Mouse (Mus musculus) limb, embryonic 11.5 days (tissue): ENCODE data around the gene B4galt5. TPM values are rescaled to one million over a fixed set of nuclear protein-coding genes. Genes with fewer than 3 reads are reported as not detected.

ENCODE experiments used
- ATAC-seq: fragments of 200-750 bp; cut with Nextera tagmentation; 2 replicates; pipeline ENCODE4 v1.8.0; 2017; ENCODE audit warnings: low read depth; ENCODE audit not compliant: insufficient number of reproducible peaks, low FRiP score, low TSS enrichment
- DNase-seq: peaks from one replicate; pipeline ENCODE4 v3.0.0-alpha.2; 2015; ENCODE audit warnings: low spot score
- H3K27ac ChIP-seq: fragments of 300-500 bp; sonication (generic); replicated peaks from 2 replicates; pipeline ENCODE4 v1.5.1; 2014; ENCODE audit warnings: low read depth, mild to moderate bottlenecking, low read length
- H3K27me3 ChIP-seq: fragments of 300-500 bp; sonication (generic); 2 replicates; pipeline ENCODE4 v1.6.1; 2014; ENCODE audit warnings: mild to moderate bottlenecking, low read length, mixed read lengths; ENCODE audit not compliant: control insufficient read depth, insufficient read depth
- H3K36me3 ChIP-seq: fragments of 300-500 bp; sonication (generic); 2 replicates; pipeline ENCODE4 v1.6.1; 2014; ENCODE audit warnings: mild to moderate bottlenecking, low read length, moderate library complexity, mixed read lengths; ENCODE audit not compliant: control insufficient read depth, insufficient read depth
- H3K4me1 ChIP-seq: fragments of 300-500 bp; sonication (generic); 2 replicates; pipeline ENCODE4 v1.6.1; 2014; ENCODE audit warnings: low read length, mixed read lengths; ENCODE audit not compliant: control insufficient read depth, insufficient read depth
- H3K4me2 ChIP-seq: fragments of 300-500 bp; sonication (generic); 2 replicates; pipeline ENCODE4 v1.6.1; 2014; ENCODE audit warnings: low read depth, mild to moderate bottlenecking, moderate library complexity; ENCODE audit not compliant: severe bottlenecking
- H3K4me3 ChIP-seq: fragments of 300-500 bp; sonication (generic); 2 replicates; pipeline ENCODE4 v1.5.1; 2014; ENCODE audit warnings: low read depth, low read length
- H3K9ac ChIP-seq: fragments of 300-500 bp; sonication (generic); 2 replicates; pipeline ENCODE4 v1.6.1; 2014; ENCODE audit warnings: mild to moderate bottlenecking, low read length
- H3K9me3 ChIP-seq: fragments of 300-500 bp; sonication (generic); 2 replicates; pipeline ENCODE4 v1.6.1; 2016; ENCODE audit warnings: low read length; ENCODE audit not compliant: control insufficient read depth
- WGBS: fragments of 180-500 bp; shearing (Covaris S2); extraction: QIAGEN DNeasy Blood & Tissue Kit; methylation state at CpG from one replicate; pipeline ENCODE4 v1.1.7; 2014; 5-methylcytosine and 5-hydroxymethylcytosine counted together
- polyA plus RNA-seq: library from polyadenylated mRNA; unstranded; fragments of >200 nt; fragmentation: Nextera tagmentation; extraction: Ambion mirVana; gene quantifications from 2 replicates; pipeline ENCODE4 v1.2.1, GENCODE M21; 2014

Gene B4galt5
- polyA plus RNA-seq, 1 experiment from 2014 or later = 15.9 TPM

DNA sequence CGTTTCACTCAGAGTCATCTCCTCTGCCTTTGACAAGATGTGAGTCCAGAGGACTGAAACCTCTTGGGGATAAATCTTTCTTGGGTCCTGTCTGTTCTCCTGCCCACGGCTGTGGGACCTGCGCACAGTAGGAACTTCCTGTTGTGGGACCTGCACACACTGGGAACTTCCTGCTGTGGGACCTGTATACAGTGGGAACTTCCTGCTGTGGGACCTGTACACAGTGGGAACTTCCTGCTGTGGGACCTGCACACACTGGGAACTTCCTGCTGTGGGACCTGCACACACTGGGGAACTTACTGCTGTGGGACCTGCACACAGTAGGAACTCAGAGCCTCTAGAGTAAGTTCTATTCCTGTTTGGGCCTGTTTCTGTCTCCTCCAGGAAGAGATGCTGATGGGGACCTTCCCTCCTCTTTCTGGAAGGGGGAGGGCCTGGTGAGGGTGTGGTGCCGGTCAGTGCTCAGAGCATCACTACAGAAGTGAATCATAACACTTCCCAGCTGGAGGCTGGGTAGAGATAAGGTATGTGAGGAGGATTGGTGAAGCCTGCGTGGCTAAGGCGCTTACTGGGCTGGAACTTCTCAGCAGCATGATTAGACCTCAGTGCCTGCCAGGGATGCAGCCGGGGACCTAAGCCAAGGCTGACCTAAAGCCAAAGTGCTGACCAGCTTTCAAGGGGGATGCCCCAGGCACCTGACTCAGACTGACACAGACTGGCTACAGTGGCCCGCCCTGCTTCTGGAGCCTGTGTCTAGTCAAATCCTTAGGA lies 85.8 kb downstream of the B4galt5 start:
- H3K36me3 ChIP-seq = no peaks in the 10 kb centered on the region
- no peak for ATAC-seq
- no peak overlapping the region for H3K27ac ChIP-seq
- H3K9ac ChIP-seq = no peak overlapping the region
- no peak overlapping the region for H3K4me2 ChIP-seq
- no peaks in the 10 kb centered on the region for H3K4me1 ChIP-seq
- no peaks in the 10 kb centered on the region for H3K9me3 ChIP-seq
- WGBS = 86% methylated on average over 8 of the region's 8 CpGs
- no peaks in the 10 kb centered on the region for H3K27me3 ChIP-seq
- no peak overlapping the region for H3K4me3 ChIP-seq
- DNase-seq = no peak

- WGBS = 87% methylated on average over 10 of the region's 10 CpGs
- Histone ChIP-seq H3K27ac (no peak overlapping the region), H3K27me3 (no peaks in the 10 kb centered on the region), H3K36me3 (no peaks in the 10 kb centered on the region), H3K9ac (no peak overlapping the region), H3K4me1 (no peaks in the 10 kb centered on the region), H3K4me2 (no peak overlapping the region), H3K4me3 (no peak overlapping the region), H3K9me3 (no peaks in the 10 kb centered on the region)
- DNase-seq (no peak), ATAC-seq (no peak)
Measured at GRCm38 (mm10) chr2:167262433-167262832, 86.5 kb downstream of the B4galt5 start.

GRCm38 (mm10) chr2:167261106-167261505 lies 87.9 kb downstream of the B4galt5 start:
- Histone ChIP-seq H3K36me3 (no peaks in the 10 kb centered on the region), H3K9ac (no peak overlapping the region), H3K4me3 (no peak overlapping the region), H3K27me3 (no peaks in the 10 kb centered on the region), H3K27ac (no peak overlapping the region), H3K4me1 (no peaks in the 10 kb centered on the region), H3K4me2 (no peak overlapping the region), H3K9me3 (no peaks in the 10 kb centered on the region)
- ATAC-seq = no peak
- 84% methylated on average over 4 of the region's 4 CpGs for WGBS
- no peak for DNase-seq

GRCm38 (mm10) chr2:167257790-167258189 lies 91.2 kb downstream of the B4galt5 start:
- Histone ChIP-seq H3K27me3 (no peaks in the 10 kb centered on the region), H3K4me3 (no peak overlapping the region), H3K4me2 (no peak overlapping the region), H3K4me1 (no peaks in the 10 kb centered on the region), H3K9me3 (no peaks in the 10 kb centered on the region), H3K9ac (no peak overlapping the region), H3K27ac (no peak overlapping the region), H3K36me3 (no peaks in the 10 kb centered on the region)
- 49% methylated on average over 3 of the region's 3 CpGs for WGBS
- ATAC-seq (no peak), DNase-seq (no peak)

- Histone ChIP-seq H3K36me3 (no peaks in the 10 kb centered on the region), H3K9me3 (no peaks in the 10 kb centered on the region), H3K27me3 (no peaks in the 10 kb centered on the region), H3K4me2 (no peak overlapping the region), H3K4me3 (no peak overlapping the region), H3K9ac (no peak overlapping the region), H3K4me1 (peaks cover 7% of the 10 kb centered on the region; the same call in 1 of the 2 replicates), H3K27ac (no peak overlapping the region)
- DNase-seq = no peak
- ATAC-seq = no peak
- WGBS = 74% methylated on average over 6 of the region's 6 CpGs
Measured at GRCm38 (mm10) chr2:167254808-167255207, 94.2 kb downstream of the B4galt5 start.

GRCm38 (mm10) chr2:167254185-167254584 lies 94.8 kb downstream of the B4galt5 start:
- Histone ChIP-seq H3K27ac (no peak overlapping the region), H3K36me3 (no peaks in the 10 kb centered on the region), H3K9ac (no peak overlapping the region), H3K4me1 (peaks cover 7% of the 10 kb centered on the region; the same call in 1 of the 2 replicates), H3K27me3 (no peaks in the 10 kb centered on the region), H3K4me2 (no peak overlapping the region), H3K4me3 (no peak overlapping the region), H3K9me3 (no peaks in the 10 kb centered on the region)
- 60% methylated on average over 7 of the region's 7 CpGs for WGBS
- DNase-seq (no peak), ATAC-seq (no peak)

- H3K4me3 ChIP-seq = no peak overlapping the region
- ATAC-seq (no peak), DNase-seq (no peak)
- H3K9me3 ChIP-seq = no peaks in the 10 kb centered on the region
- H3K27me3 ChIP-seq = no peaks in the 10 kb centered on the region
- H3K9ac ChIP-seq = no peak overlapping the region
- no peaks in the 10 kb centered on the region for H3K36me3 ChIP-seq
- WGBS = 84% methylated on average over 5 of the region's 5 CpGs
- no peak overlapping the region for H3K4me2 ChIP-seq
- peaks cover 7% of the 10 kb centered on the region; the same call in 1 of the 2 replicates for H3K4me1 ChIP-seq
- H3K27ac ChIP-seq = no peak overlapping the region
Measured at GRCm38 (mm10) chr2:167253476-167253875, 95.5 kb downstream of the B4galt5 start.

GRCm38 (mm10) chr2:167252057-167252687 lies 96.8 kb downstream of the B4galt5 start:
- Histone ChIP-seq H3K9ac (no peak overlapping the region), H3K4me2 (no peak overlapping the region)
- ATAC-seq = no peak

More at GRCm38 (mm10) chr2:167252057-167252687, 96.8 kb downstream of the B4galt5 start:
- Histone ChIP-seq H3K9me3 (no peaks in the 10 kb centered on the region), H3K27me3 (no peaks in the 10 kb centered on the region), H3K4me1 (peaks cover 7% of the 10 kb centered on the region; the same call in 1 of the 2 replicates), H3K36me3 (no peaks in the 10 kb centered on the region), H3K4me3 (no peak overlapping the region), H3K27ac (no peak overlapping the region)
- 44% methylated on average over 3 of the region's 3 CpGs for WGBS
- DNase-seq = no peak
